Mouse (Mus musculus) kidney, adult 2 months (tissue): ENCODE data around the gene Apopt1.

Source experiments
- CTCF ChIP-seq: fragments of 200-500 bp; conservative IDR thresholded peaks from 2 replicates; pipeline ENCODE4 v1.5.1; 2011; ENCODE audit warnings: low read depth, mild to moderate bottlenecking, control low read depth, low read length, moderate library complexity, mixed read lengths; ENCODE audit not compliant: insufficient read depth, insufficient read length
- POLR2A ChIP-seq: fragments of 200-500 bp; IDR thresholded peaks from one replicate; pipeline ENCODE4 v1.6.1; 2011; ENCODE audit warnings: low read depth, low read length, control low read depth

DNA sequence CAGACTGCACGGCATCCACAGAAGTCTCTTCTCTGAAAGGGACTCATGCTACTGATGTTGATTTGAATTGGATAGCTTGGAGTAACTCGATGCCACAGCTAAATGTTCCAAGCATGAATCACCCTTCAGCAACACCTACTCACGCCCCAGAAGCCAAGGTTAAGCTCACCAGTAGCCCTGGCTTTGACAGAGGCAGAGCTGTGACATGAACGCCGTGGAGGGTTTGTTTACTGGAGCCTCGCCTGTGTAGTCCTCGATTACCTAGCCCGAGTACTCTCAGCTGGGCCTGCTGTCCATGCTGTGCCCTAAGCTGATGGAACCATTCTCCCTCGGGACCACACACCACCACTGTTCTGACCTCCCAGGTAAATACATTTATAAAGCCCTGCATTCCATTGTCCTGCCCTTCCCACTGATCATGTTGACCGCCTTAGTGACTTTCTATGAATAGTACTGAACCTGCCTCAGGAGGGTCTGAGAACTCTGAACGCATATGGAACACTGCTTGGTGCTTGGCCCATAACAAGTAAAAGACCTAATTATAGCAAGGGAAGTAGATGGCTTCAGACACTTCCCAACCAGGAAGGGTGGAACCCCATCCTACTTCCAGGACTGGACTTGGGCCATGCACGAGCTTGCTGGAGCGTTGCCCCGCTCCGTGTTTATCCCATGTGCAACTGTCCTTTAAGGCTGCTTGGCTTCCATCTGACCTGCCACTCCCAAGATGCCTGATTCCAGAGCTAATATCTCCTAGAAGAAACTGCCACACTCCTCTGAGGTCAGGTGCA, 7.7 kb upstream of the Apopt1 start:
- TF ChIP-seq POLR2A (no peak), CTCF (no peak)
